Mouse (Mus musculus) kidney, adult 2 months (tissue): ENCODE measurements around the gene Clec3b. TPM values are rescaled to one million over a fixed set of nuclear protein-coding genes. Genes with fewer than 3 reads are reported as not detected.

Experiments used
- DNase-seq: peaks from one replicate; pipeline ENCODE4 v3.0.0; 2021
- H3K27ac ChIP-seq: fragments of 200-500 bp; 2 replicates; pipeline ENCODE4 v1.5.1; 2012; ENCODE audit warnings: low read depth, low read length, control low read depth, inconsistent platforms; ENCODE audit not compliant: insufficient read depth
- H3K27me3 ChIP-seq: fragments of 200-500 bp; replicated peaks from 2 replicates; pipeline ENCODE4 v1.6.1; 2012; ENCODE audit warnings: mild to moderate bottlenecking, moderate library complexity, low read length, inconsistent platforms; ENCODE audit not compliant: control insufficient read depth, insufficient read depth
- H3K36me3 ChIP-seq: fragments of 200-500 bp; 2 replicates; pipeline ENCODE4 v1.6.1; 2012; ENCODE audit warnings: mild to moderate bottlenecking, moderate library complexity, low read length, inconsistent platforms; ENCODE audit not compliant: control insufficient read depth, insufficient read depth
- H3K4me1 ChIP-seq: fragments of 200-500 bp; 2 replicates; pipeline ENCODE4 v1.6.1; 2011; ENCODE audit warnings: low read length; ENCODE audit not compliant: control insufficient read depth, insufficient read depth
- H3K4me3 ChIP-seq: fragments of 200-500 bp; 2 replicates; pipeline ENCODE4 v1.5.1; 2011; ENCODE audit warnings: mild to moderate bottlenecking, low read depth, low read length, control low read depth; ENCODE audit not compliant: insufficient read depth
- CTCF ChIP-seq: fragments of 200-500 bp; conservative IDR thresholded peaks from 2 replicates; pipeline ENCODE4 v1.5.1; 2011; ENCODE audit warnings: low read depth, mild to moderate bottlenecking, control low read depth, low read length, moderate library complexity, mixed read lengths; ENCODE audit not compliant: insufficient read depth, insufficient read length
- POLR2A ChIP-seq: fragments of 200-500 bp; IDR thresholded peaks from one replicate; pipeline ENCODE4 v1.6.1; 2011; ENCODE audit warnings: low read depth, low read length, control low read depth
- WGBS: fragments of 180-500 bp; shearing (Covaris S2); methylation state at CpG from one replicate; pipeline ENCODE4 v1.1.7; 2018; 5-methylcytosine and 5-hydroxymethylcytosine counted together
- polyA plus RNA-seq: library from polyadenylated mRNA; depleted of rRNA; stranded (reverse); fragments of >200 nt; gene quantifications from 2 replicates; pipeline ENCODE4 v1.2.3, GENCODE M21; 2012

Clec3b gene
- polyA plus RNA-seq, 1 experiment, result 16.2 TPM

DNA sequence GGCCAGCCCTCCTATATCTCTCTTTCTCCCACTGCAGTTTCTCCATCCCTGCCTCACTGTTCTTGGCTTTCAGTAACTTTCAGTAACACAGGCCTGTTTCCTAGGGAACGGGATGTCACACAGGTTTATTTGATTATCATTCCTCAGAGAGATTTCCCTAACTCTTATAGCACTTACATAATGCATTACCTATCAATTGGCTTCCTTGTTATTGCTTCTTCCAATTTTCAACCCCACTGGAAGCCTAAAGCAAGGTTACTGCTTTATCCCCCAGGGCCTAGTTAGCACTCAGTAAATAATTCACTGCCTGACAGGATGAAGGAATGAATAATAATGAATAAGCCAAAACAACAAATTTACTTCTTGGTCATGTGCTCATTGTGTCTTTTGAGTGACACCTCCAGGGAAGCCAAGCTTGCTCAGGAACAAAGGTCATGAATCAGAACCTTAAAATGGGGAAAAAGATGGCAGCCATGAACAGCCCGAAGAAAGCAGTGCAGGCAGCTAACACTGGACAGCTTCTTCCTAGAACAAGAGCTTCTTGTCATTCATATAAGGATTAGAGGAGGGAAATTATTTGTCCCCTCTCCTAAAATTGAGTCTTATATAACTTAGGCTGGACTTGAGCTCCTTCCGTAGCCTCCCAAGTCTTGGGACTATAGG lies 15.2 kb downstream of the Clec3b start:
- WGBS, result 70% methylated on average over 3 of the region's 3 CpGs
- Histone ChIP-seq H3K27ac (peak overlapping the region; percentile 87), H3K4me1 (peaks cover 13% of the 10 kb centered on the region), H3K36me3 (no peaks in the 10 kb centered on the region), H3K4me3 (no peak overlapping the region), H3K27me3 (no peaks in the 10 kb centered on the region)
- DNase-seq, result peak; percentile 83
- TF ChIP-seq CTCF (no peak), POLR2A (no peak)

DNA sequence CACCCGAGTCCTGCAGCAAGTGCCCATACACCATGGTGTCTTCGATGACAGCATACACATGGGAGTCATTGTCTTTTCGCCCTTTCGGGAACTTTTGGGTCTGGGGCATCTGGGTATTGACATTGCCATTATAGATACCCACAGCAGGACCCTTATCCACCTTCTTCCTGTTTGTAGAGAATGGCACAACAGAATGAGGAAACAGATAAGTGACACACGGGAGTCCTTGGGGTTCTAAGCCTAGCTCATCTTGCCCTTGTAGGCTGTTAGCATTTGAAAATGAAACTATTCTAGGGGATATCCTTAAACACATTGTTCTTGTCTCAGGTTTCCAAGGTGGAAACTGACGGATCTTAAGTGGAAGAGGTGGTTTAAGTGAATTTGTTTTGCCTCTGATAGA lies 23.0 kb downstream of the Clec3b start:
- H3K4me3 ChIP-seq, result no peak overlapping the region
- no peak for DNase-seq
- no peaks in the 10 kb centered on the region for H3K27me3 ChIP-seq
- H3K4me1 ChIP-seq, result no peaks in the 10 kb centered on the region
- H3K36me3 ChIP-seq, result peaks cover 2% of the 10 kb centered on the region
- TF ChIP-seq CTCF, result no peak
- no peak for TF ChIP-seq POLR2A
- no peak overlapping the region for H3K27ac ChIP-seq
- 86% methylated on average over 6 of the region's 6 CpGs for WGBS

DNA sequence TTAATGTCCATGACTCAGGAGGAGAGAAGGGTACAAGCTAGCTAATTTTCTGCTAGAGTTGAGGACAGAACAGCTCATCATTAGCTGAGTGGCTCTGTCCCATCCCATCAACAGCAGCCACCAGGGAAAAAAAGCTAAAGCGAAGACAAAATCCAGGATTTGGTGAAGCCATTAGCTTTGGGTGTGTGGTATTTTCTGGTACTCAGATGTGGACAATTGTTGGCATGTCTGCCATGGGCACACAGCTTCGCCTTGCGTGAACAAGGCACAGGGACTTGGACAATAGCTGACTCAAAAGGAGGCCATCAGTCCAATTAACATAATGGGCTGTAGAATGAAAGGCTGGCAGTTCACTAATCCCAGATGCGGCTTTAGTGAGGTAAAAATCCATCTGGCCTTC lies 23.6 kb downstream of the Clec3b start:
- no peak for DNase-seq
- Histone ChIP-seq H3K4me3 (no peak overlapping the region), H3K27ac (no peak overlapping the region), H3K36me3 (peaks cover 2% of the 10 kb centered on the region), H3K27me3 (no peaks in the 10 kb centered on the region), H3K4me1 (no peaks in the 10 kb centered on the region)
- no peak for TF ChIP-seq POLR2A
- no peak for TF ChIP-seq CTCF
- 97% methylated on average over 4 of the region's 4 CpGs for WGBS

DNA sequence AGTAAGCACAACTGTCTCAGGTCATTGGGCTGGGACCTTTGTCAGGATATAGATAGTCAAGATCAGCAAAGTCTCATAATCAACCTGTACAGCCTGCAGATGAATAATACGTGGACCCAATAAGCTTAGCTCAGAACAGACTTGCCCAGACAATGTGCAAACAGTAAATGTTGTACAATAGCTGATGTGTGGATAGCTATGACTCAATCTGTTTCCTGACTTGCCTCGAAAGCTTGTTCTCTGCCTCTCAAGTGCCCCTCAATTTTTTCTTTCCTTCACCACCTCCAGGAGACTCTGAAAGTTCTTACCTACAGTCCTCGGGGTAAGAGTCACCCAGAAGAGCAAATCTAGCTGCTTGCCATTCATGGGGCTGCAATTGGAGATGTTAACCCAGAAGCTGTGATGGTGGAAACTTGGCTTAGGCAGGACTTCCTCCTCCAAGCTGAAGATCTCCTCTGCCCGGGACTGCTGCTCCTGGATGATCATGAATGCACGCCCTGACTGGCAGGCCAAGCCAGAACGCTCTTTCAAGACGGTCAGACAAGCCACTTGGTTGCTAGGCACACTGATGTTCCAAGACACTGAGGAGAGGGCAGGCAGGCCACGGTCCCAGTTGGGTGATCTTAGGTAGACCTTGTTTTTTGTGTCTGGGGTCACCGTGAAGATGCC lies 26.8 kb downstream of the Clec3b start:
- Histone ChIP-seq H3K27me3 (no peaks in the 10 kb centered on the region), H3K4me1 (no peaks in the 10 kb centered on the region), H3K4me3 (no peak overlapping the region), H3K36me3 (peaks cover 2% of the 10 kb centered on the region), H3K27ac (no peak overlapping the region)
- 78% methylated on average over 9 of the region's 9 CpGs for WGBS
- no peak for DNase-seq
- TF ChIP-seq POLR2A, result no peak
- TF ChIP-seq CTCF, result no peak

DNA sequence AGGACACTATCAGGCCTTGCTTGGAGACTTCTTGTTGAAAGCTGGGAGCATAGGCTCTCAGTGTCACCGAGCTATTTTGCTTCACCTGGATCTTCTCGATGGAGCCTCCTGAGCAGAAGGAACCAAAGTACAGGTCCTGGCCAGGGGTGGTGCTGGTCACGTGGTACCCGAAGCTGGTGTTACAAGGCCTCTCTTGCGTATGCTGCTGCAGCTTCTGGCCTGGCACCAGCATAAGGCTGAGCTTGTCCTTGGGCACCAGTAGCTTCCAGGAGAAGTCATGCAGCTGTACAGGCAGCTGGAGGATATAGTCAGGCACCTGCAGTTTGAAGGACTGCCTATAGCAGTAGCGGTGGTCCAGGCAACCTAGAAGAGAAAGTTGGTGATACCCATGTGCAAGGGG lies 29.3 kb downstream of the Clec3b start:
- Histone ChIP-seq H3K4me1 (peaks cover 11% of the 10 kb centered on the region; the same call in 1 of the 2 replicates), H3K36me3 (peaks cover 2% of the 10 kb centered on the region; the same call in 1 of the 2 replicates), H3K27ac (no peak overlapping the region), H3K27me3 (no peaks in the 10 kb centered on the region), H3K4me3 (no peak overlapping the region)
- TF ChIP-seq CTCF (no peak), POLR2A (no peak)
- WGBS, result 80% methylated on average over 6 of the region's 6 CpGs
- peak; percentile 74 for DNase-seq

DNA sequence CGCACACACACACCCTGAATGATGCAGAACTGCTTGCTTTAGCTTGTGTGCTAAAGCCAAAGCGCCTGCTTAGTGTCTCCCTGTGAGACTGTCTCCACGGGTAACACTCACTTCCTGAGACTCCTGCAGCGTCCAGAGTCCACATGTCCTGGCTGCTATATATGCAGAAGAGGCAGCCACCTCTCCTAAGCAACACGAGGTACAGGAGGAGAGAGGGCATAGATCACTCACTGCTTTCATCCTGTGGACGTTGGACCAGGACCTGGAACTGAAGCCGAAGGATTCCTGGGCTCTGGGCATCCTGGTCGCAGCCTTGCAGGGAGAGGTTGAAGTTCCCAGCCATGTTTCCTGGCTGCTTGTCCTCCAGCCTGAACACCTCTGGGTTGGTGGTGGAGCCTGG lies 32.5 kb downstream of the Clec3b start:
- TF ChIP-seq CTCF (no peak), POLR2A (no peak)
- DNase-seq, result peak; percentile 91
- H3K4me1 ChIP-seq, result peaks cover 11% of the 10 kb centered on the region; the same call in 1 of the 2 replicates
- H3K36me3 ChIP-seq, result no peaks in the 10 kb centered on the region; the same call in 1 of the 2 replicates
- no peaks in the 10 kb centered on the region for H3K27me3 ChIP-seq
- peak overlapping the region; percentile 72 for H3K27ac ChIP-seq
- H3K4me3 ChIP-seq, result no peak overlapping the region
- WGBS, result 52% methylated on average over 8 of the region's 8 CpGs

DNA sequence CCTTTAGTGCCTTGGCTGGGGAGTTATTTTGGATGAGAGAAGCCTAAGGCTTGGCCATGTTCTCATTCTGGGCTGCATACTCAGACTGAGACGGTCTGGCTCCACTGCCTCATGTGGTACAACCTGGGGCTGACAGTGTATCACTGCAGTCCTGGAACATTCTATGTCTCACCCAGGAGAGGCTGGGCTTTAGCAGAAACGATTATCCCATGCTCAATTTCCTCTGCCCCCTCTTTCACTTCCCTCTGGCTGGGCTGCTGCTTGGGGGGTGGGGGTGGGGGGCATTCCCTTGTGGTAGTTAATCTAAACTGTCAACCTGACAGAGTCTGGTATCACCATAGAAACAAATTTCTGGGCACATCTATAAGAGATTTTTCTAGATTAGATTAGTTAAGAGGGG lies 34.8 kb downstream of the Clec3b start:
- no peak for TF ChIP-seq POLR2A
- TF ChIP-seq CTCF, result no peak
- Histone ChIP-seq H3K27me3 (no peaks in the 10 kb centered on the region), H3K4me3 (no peak overlapping the region), H3K27ac (no peak overlapping the region), H3K4me1 (peaks cover 11% of the 10 kb centered on the region; the same call in 1 of the 2 replicates), H3K36me3 (no peaks in the 10 kb centered on the region; the same call in 1 of the 2 replicates)
- no peak for DNase-seq
- 41% methylated on average over 2 of the region's 2 CpGs for WGBS
